Mouse (Mus musculus): ENCODE results near the gene Slc2a13.

GRCm38 (mm10) chr15:91281521-91281920 lies 291.5 kb downstream of the Slc2a13 start:
- no peak for TF ChIP-seq CTCF (IDR thresholded peaks at IDR 0.05; ENCODE audit: borderline replicate concordance, insufficient read depth, low read length)
- no peak for TF ChIP-seq POLR2A (IDR thresholded peaks at IDR 0.05; ENCODE audit: low read depth, low read length)

Measured in embryonic fibroblast, embryonic 13.5 days (primary cell).